Mouse (Mus musculus) testis, adult 2 months (tissue): ENCODE results near the gene Oasl1.

ENCODE experiments used
- CTCF ChIP-seq: fragments of 200-500 bp; IDR thresholded peaks from 2 replicates; pipeline ENCODE4 v1.5.1; 2012; ENCODE audit warnings: low read depth, mild to moderate bottlenecking, inconsistent platforms, low read length, moderate library complexity; ENCODE audit not compliant: control insufficient read depth, insufficient read depth, insufficient replicate concordance
- POLR2A ChIP-seq: fragments of 200-500 bp; IDR thresholded peaks from 2 replicates; pipeline ENCODE4 v1.6.1; 2012; ENCODE audit warnings: low read depth, mild to moderate bottlenecking, inconsistent platforms, low read length, moderate library complexity; ENCODE audit not compliant: control insufficient read depth

- TF ChIP-seq CTCF (no peak), POLR2A (no peak)
Observed at GRCm38 (mm10) chr5:114913686-114914085, 9.4 kb upstream of the Oasl1 start.
